Mouse (Mus musculus) midbrain, embryonic 16.5 days (tissue): Measurements from ENCODE around the gene Larp1. TPM values are rescaled to one million over a fixed set of nuclear protein-coding genes. Genes with fewer than 3 reads are reported as not detected.

Experiments used
- ATAC-seq: fragments of 200-750 bp; cut with Nextera tagmentation; 2 replicates; pipeline ENCODE4 v1.8.0; 2017; ENCODE audit warnings: moderate TSS enrichment
- H3K27ac ChIP-seq: fragments of 300-500 bp; sonication (generic); 2 replicates; pipeline ENCODE4 v1.5.1; 2014; ENCODE audit warnings: mild to moderate bottlenecking, low read length, mixed read lengths
- H3K27me3 ChIP-seq: fragments of 300-500 bp; sonication (generic); 2 replicates; pipeline ENCODE4 v1.6.1; 2014; ENCODE audit warnings: low read depth, low read length, mixed read lengths; ENCODE audit not compliant: control insufficient read depth, insufficient read depth
- H3K36me3 ChIP-seq: fragments of 300-500 bp; sonication (generic); 2 replicates; pipeline ENCODE4 v1.6.1; 2014; ENCODE audit warnings: mild to moderate bottlenecking, low read length, moderate library complexity, mixed read lengths; ENCODE audit not compliant: control insufficient read depth, insufficient read depth
- H3K4me1 ChIP-seq: fragments of 300-500 bp; sonication (generic); 2 replicates; pipeline ENCODE4 v1.6.1; 2014; ENCODE audit warnings: mild to moderate bottlenecking, low read length, mixed read lengths; ENCODE audit not compliant: control insufficient read depth, insufficient read depth
- H3K4me2 ChIP-seq: fragments of 300-500 bp; sonication (generic); 2 replicates; pipeline ENCODE4 v1.6.1; 2014; ENCODE audit warnings: mild to moderate bottlenecking, low read length, mixed read lengths
- H3K4me3 ChIP-seq: fragments of 300-500 bp; sonication (generic); 2 replicates; pipeline ENCODE4 v1.5.1; 2014; ENCODE audit warnings: low read depth, mild to moderate bottlenecking, low read length, moderate library complexity, mixed read lengths
- H3K9ac ChIP-seq: fragments of 300-500 bp; sonication (generic); 2 replicates; pipeline ENCODE4 v1.6.1; 2014; ENCODE audit warnings: low read depth, low read length, mixed read lengths
- H3K9me3 ChIP-seq: fragments of 300-500 bp; sonication (generic); replicated peaks from 2 replicates; pipeline ENCODE4 v1.6.1; 2014; ENCODE audit warnings: mild to moderate bottlenecking, low read length, mixed read lengths; ENCODE audit not compliant: control insufficient read depth, poor library complexity, severe bottlenecking
- WGBS: fragments of 180-500 bp; shearing (Covaris S2); extraction: QIAGEN DNeasy Blood & Tissue Kit; methylation state at CpG from one replicate; pipeline ENCODE4 v1.1.7; 2014; 5-methylcytosine and 5-hydroxymethylcytosine counted together
- polyA plus RNA-seq: library from polyadenylated mRNA; unstranded; fragments of >200 nt; fragmentation: Nextera tagmentation; extraction: Ambion mirVana; gene quantifications from 2 replicates; pipeline ENCODE4 v1.2.1, GENCODE M21; 2015

Gene Larp1
- polyA plus RNA-seq = 17.7 and 18.4 TPM in 2 replicates

DNA sequence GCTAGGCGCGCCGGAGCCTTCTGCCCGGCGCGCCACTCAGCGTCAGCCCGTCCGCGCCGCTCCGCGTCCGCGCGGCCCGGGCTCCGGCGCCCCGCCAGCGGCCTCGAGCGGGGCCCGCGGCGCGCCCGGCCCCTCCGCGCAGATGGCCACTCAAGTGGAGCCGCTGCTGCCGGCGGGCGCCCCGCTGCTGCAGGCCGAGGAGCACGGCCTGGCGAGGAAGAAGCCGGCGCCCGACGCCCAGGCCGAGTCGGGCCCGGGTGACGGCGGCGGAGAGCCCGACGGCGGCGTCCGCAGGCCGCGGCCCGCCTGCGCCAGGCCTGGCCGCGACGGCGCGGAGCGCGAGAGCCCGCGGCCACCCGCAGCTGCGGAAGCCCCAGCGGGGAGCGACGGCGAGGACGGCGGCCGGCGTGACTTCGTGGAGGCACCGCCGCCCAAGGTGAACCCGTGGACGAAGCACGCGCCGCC, at the start of gene Larp1:
Gene Larp1, plus strand, starts transcription at position 14 of the 465 bp plus-strand sequence.
- ATAC-seq = peak; percentile 54
- peak within 1 kb of the TSS; percentile 96 for H3K9ac ChIP-seq
- no peaks in the 10 kb centered on the region for H3K36me3 ChIP-seq
- H3K4me2 ChIP-seq = peak within 1 kb of the TSS; percentile 94
- under 1% methylated on average over 68 of the region's 84 CpGs for WGBS
- peaks cover 23% of the 10 kb centered on the region for H3K4me1 ChIP-seq
- H3K9me3 ChIP-seq = no peaks in the 10 kb centered on the region
- H3K27me3 ChIP-seq = no peaks in the 10 kb centered on the region
- H3K4me3 ChIP-seq = peak within 1 kb of the TSS; percentile 99
- H3K27ac ChIP-seq = peak within 1 kb of the TSS; percentile 94

- Histone ChIP-seq H3K27me3 (no peaks in the 10 kb centered on the region), H3K4me1 (peaks cover 9% of the 10 kb centered on the region; the same call in 1 of the 2 replicates), H3K4me3 (no peak overlapping the region), H3K9me3 (no peaks in the 10 kb centered on the region), H3K27ac (no peak overlapping the region), H3K4me2 (no peak overlapping the region), H3K36me3 (no peaks in the 10 kb centered on the region), H3K9ac (no peak overlapping the region)
- WGBS = 81% methylated on average over 2 of the region's 2 CpGs
- ATAC-seq = no peak
Observed at GRCm38 (mm10) chr11:57959924-57960323, 48.9 kb upstream of the Larp1 start.

DNA sequence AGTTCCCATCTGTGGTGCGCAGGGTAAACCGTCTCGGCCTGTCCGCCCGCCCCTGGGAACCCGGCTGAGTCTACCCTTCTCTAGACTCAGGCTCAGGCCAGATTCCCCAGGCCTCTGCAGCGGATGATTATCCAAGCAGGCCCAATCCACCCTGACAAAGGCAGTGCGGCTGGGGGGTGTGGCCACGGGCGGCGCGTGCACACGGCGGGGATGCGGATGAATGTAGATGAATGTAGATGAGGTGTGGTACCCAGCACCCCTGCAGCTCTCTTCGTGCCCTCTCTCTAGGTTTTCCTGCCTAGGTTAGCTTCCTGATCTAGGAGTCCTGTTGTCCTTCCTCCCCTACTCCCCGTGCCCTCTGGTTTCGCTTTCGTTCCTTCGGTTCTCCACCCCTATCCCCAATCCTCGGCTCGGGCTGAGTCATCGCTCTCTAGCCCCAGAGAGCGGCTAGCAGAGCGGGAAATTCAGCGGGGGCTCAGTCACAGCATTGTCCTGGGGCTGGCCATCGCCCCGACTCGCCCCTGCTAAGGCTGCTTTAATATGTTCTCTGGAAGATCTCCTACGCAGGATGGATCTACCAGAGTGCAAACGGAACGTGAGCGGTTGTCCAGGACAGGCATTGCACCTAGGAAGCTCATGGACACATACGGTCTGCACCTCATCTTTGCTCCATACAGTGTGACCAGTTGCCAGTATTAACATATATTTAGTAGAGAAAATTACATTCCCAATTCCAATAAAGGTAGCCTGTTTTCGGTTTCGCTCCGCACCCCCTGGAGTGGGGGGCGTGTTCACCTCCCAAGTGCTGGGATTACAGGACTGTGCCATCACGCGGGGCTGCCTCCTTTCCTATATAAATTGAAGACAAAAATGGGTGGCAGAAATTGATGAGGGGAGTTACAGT, 46.2 kb upstream of the Larp1 start:
- H3K36me3 ChIP-seq = no peaks in the 10 kb centered on the region
- H3K4me3 ChIP-seq = peak overlapping the region; percentile 47
- H3K27ac ChIP-seq = peak overlapping the region; percentile 92
- peak; percentile 97 for ATAC-seq
- H3K4me1 ChIP-seq = peaks cover 9% of the 10 kb centered on the region; the same call in 1 of the 2 replicates
- under 1% methylated on average over 40 of the region's 40 CpGs for WGBS
- peak overlapping the region; percentile 91 for H3K4me2 ChIP-seq
- no peaks in the 10 kb centered on the region for H3K9me3 ChIP-seq
- H3K9ac ChIP-seq = peak overlapping the region; percentile 87
- H3K27me3 ChIP-seq = no peaks in the 10 kb centered on the region

GRCm38 (mm10) chr11:57963291-57963870, 45.5 kb upstream of the Larp1 start:
- no peaks in the 10 kb centered on the region for H3K27me3 ChIP-seq
- H3K4me1 ChIP-seq = peaks cover 9% of the 10 kb centered on the region; the same call in 1 of the 2 replicates
- H3K9ac ChIP-seq = peak overlapping the region; percentile 87
- 29% methylated on average over 9 of the region's 9 CpGs for WGBS
- peak overlapping the region; percentile 47 for H3K4me3 ChIP-seq
- H3K4me2 ChIP-seq = peak overlapping the region; percentile 91
- H3K27ac ChIP-seq = peak overlapping the region; percentile 92
- no peak for ATAC-seq
- no peaks in the 10 kb centered on the region for H3K36me3 ChIP-seq
- no peaks in the 10 kb centered on the region for H3K9me3 ChIP-seq

DNA sequence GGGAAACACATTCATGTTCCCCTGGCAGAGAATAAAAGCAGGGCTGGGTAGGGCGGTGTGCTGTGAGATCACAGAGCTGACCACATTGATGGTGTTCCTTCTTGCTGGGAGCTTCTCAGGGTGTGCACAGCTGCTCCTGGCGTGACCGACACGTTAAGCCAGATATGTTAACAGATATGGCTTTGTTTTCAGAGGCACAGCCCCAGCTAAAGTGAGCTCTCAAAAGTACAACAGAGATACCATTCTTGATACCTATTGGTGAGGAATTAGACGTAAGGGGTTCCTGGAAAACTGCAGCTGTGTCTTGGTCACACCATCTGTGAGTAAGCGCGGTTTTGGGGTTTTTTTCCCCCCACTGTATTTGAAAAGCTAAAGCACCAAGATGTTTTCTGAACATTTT, 42.2 kb upstream of the Larp1 start:
- H3K4me3 ChIP-seq = no peak overlapping the region
- H3K9ac ChIP-seq = no peak overlapping the region
- ATAC-seq = no peak
- no peak overlapping the region for H3K27ac ChIP-seq
- 67% methylated on average over 7 of the region's 7 CpGs for WGBS
- peaks cover 9% of the 10 kb centered on the region; the same call in 1 of the 2 replicates for H3K4me1 ChIP-seq
- no peaks in the 10 kb centered on the region for H3K27me3 ChIP-seq
- no peaks in the 10 kb centered on the region for H3K9me3 ChIP-seq
- H3K36me3 ChIP-seq = no peaks in the 10 kb centered on the region
- no peak overlapping the region for H3K4me2 ChIP-seq

GRCm38 (mm10) chr11:57968301-57968700, 40.6 kb upstream of the Larp1 start:
- H3K4me3 ChIP-seq = no peak overlapping the region
- H3K4me1 ChIP-seq = peaks cover 1% of the 10 kb centered on the region; the same call in 1 of the 2 replicates
- H3K4me2 ChIP-seq = no peak overlapping the region
- no peaks in the 10 kb centered on the region for H3K36me3 ChIP-seq
- H3K9ac ChIP-seq = no peak overlapping the region
- ATAC-seq = no peak
- H3K27ac ChIP-seq = no peak overlapping the region
- H3K9me3 ChIP-seq = no peaks in the 10 kb centered on the region
- no peaks in the 10 kb centered on the region for H3K27me3 ChIP-seq
- WGBS = 76% methylated on average over 5 of the region's 5 CpGs

- Histone ChIP-seq H3K36me3 (no peaks in the 10 kb centered on the region), H3K9me3 (no peaks in the 10 kb centered on the region), H3K4me2 (no peak overlapping the region), H3K27ac (no peak overlapping the region), H3K4me3 (no peak overlapping the region), H3K4me1 (no peaks in the 10 kb centered on the region), H3K9ac (no peak overlapping the region), H3K27me3 (no peaks in the 10 kb centered on the region)
- ATAC-seq = no peak
- WGBS = 37% methylated on average over 5 of the region's 5 CpGs
Observed at GRCm38 (mm10) chr11:57970541-57970940, 38.3 kb upstream of the Larp1 start.

GRCm38 (mm10) chr11:57973001-57973912, 35.6 kb upstream of the Larp1 start:
- H3K4me2 ChIP-seq = no peak overlapping the region
- WGBS = 75% methylated on average over 13 of the region's 13 CpGs
- H3K27ac ChIP-seq = no peak overlapping the region
- no peaks in the 10 kb centered on the region for H3K36me3 ChIP-seq
- H3K4me3 ChIP-seq = no peak overlapping the region
- ATAC-seq = no peak
- no peaks in the 10 kb centered on the region for H3K9me3 ChIP-seq
- no peaks in the 10 kb centered on the region for H3K4me1 ChIP-seq
- H3K27me3 ChIP-seq = no peaks in the 10 kb centered on the region
- no peak overlapping the region for H3K9ac ChIP-seq
